Mouse (Mus musculus): ENCODE data around the gene Lhx8. TPM values are rescaled to one million over a fixed set of nuclear protein-coding genes. Genes with fewer than 3 reads are reported as not detected.

The Lhx8 gene
- polyA plus RNA-seq, 1 experiment from 2014 or later: 2.8 TPM

GRCm38 (mm10) chr3:154269757-154270366 is 60.6 kb downstream of the Lhx8 start:
- peak; percentile 82 for DNase-seq (ENCODE audit: low spot score)
- Histone ChIP-seq H3K27ac (no peak overlapping the region), H3K9me3 (no peaks in the 10 kb centered on the region), H3K4me3 (peak overlapping the region; percentile 42), H3K4me1 (replicated peaks) (peaks cover 3% of the 10 kb centered on the region), H3K27me3 (ENCODE audit: insufficient read depth, poor library complexity, severe bottlenecking) (no peaks in the 10 kb centered on the region), H3K36me3 (no peaks in the 10 kb centered on the region)
- 15% methylated on average over 19 of the region's 19 CpGs for WGBS

- no peaks in the 10 kb centered on the region for H3K36me3 ChIP-seq
- H3K4me3 ChIP-seq: no peak overlapping the region
- 79% methylated on average over 9 of the region's 9 CpGs for WGBS
- no peak overlapping the region for H3K27ac ChIP-seq
- H3K27me3 ChIP-seq (ENCODE audit: insufficient read depth, poor library complexity, severe bottlenecking): no peaks in the 10 kb centered on the region
- peaks cover 3% of the 10 kb centered on the region for H3K4me1 ChIP-seq (replicated peaks)
- DNase-seq (ENCODE audit: low spot score): no peak
- H3K9me3 ChIP-seq: no peaks in the 10 kb centered on the region
Measured at GRCm38 (mm10) chr3:154268313-154268712, 62.1 kb downstream of the Lhx8 start.

- Histone ChIP-seq H3K27ac (no peak overlapping the region), H3K36me3 (peaks cover 7% of the 10 kb centered on the region; the same call in 1 of the 2 replicates), H3K4me1 (replicated peaks) (no peaks in the 10 kb centered on the region), H3K27me3 (ENCODE audit: insufficient read depth, poor library complexity, severe bottlenecking) (no peaks in the 10 kb centered on the region), H3K9me3 (no peaks in the 10 kb centered on the region), H3K4me3 (no peak overlapping the region)
- no peak for DNase-seq (ENCODE audit: low spot score)
Measured at GRCm38 (mm10) chr3:154257312-154257711, 73.1 kb downstream of the Lhx8 start.
